Mouse (Mus musculus): ENCODE measurements around the gene Pecam1. TPM values are rescaled to one million over a fixed set of nuclear protein-coding genes. Genes with fewer than 3 reads are reported as not detected.
A peak's percentile ranks its signal among the peaks of the same experiment; 100 is the strongest.

The Pecam1 gene
- total RNA-seq, 2 experiments from 2014 or later, result 214 to 220 TPM

DNA sequence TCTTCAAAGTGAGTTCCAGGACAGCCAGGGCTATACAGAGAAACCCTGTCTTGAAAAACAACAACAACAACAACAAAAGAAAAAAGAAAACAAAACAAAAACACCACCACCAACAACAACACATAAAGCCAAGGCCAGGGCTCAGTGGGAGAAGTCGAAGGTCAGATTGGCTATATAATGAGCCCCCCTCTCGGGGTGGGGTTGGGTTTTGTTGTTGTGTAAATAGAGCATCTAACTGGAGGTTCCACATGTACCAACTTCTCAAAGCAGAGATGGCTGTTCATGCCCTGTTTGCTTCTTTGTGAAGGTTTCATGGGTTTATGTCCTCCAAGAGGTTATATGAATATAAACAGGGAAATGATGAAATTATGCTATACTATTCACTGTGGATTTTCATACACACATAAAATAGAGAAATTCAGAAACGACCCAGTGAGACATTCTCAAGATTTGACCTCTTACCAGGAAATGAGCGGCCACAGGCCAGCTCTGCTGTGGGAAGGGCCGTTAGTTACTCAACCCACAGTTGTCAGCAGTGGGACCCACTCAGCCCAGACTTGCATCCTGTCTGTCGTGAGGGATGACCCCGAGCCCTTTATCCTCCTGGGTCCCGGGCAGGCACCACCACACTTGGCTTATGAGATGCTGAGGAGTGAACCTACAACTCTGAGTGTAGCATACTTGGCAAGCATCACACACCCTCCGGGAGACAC, 45.9 kb downstream of the Pecam1 start:
- intact Hi-C loops (cut with DNase I), result loop anchor here (5.0 kb wide), 1 partner anchor 33 kb away; no protein-coding TSS in a partner anchor
- no peak for DNase-seq

- DNase-seq, result no peak
- intact Hi-C loops (cut with DNase I), result loop anchor here (5.0 kb wide), 1 partner anchor 33 kb away; no protein-coding TSS in a partner anchor
Measured at GRCm38 (mm10) chr11:106703931-106704330, 46.5 kb downstream of the Pecam1 start.

DNA sequence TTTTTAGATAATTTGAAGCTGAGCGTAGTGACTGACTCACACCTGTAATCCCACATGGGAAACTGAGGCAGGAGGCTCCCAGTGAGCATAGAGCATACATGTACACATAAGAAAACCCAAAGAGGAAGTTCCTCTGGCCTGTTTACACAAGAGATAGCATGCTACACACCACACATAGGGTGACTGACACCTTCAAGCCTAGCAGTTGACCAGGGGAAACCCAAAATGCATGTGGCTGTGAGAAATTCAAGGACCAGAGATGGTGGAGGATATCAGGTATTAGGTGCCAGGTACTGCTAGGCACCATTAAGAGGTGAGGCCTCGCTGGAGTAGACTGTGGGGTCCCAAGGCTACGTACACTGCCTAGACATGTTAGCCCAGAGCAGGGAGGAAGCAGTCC, 47.8 kb downstream of the Pecam1 start:
- intact Hi-C loops (cut with DNase I), result loop anchor here (5.0 kb wide), 1 partner anchor 35 kb away; no protein-coding TSS in a partner anchor
- no peak for DNase-seq

DNA sequence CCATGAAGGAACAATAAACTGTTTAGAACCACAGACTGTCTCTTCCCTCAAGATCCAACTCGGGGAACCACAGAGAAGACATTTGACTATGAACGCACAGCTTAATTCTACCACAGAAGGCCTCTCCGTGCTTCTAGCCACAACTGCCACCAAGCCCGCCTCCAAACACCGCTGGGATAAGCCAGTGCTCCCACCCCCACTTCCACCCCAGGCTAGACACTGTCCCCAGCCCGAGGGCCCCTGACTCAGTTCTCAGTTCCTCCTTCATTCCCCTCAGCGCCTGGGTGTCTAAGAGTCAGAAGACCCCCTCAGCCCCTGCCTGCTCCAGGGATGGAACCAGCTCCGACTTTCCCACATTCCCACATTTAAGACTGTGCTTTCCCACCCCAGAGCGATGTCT, 48.8 kb downstream of the Pecam1 start:
- intact Hi-C loops (cut with DNase I), result loop anchor here (5.0 kb wide), 1 partner anchor 36 kb away; no protein-coding TSS in a partner anchor
- no peak for DNase-seq

DNA sequence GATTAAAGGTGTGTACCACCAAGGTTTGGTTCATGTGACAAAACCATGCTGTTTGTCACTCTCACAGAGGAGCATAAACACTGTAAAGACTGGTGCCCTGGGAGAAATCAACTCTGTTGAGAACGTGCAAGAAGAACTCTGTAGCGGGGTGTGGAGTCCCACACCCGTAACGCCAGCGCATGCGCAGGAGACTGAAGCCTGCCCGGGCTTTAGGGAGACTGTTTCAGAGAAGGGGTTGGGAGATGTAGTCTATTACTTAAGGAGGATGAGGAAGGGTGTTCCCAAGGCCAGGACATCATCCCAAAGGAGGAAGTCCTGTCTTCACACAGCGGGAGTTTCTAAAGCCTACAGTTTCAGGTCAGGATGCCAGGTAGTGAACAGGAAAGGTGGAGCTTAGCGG, 51.3 kb downstream of the Pecam1 start:
- DNase-seq, result no peak
- intact Hi-C loops (cut with DNase I), result no loop called here

GRCm38 (mm10) chr11:106698289-106698688, 52.1 kb downstream of the Pecam1 start:
- no peak for DNase-seq
- intact Hi-C loops (cut with DNase I), result no loop called here

- DNase-seq, result no peak
- intact Hi-C loops (cut with DNase I), result no loop called here
Measured at GRCm38 (mm10) chr11:106695917-106696316, 54.5 kb downstream of the Pecam1 start.

DNA sequence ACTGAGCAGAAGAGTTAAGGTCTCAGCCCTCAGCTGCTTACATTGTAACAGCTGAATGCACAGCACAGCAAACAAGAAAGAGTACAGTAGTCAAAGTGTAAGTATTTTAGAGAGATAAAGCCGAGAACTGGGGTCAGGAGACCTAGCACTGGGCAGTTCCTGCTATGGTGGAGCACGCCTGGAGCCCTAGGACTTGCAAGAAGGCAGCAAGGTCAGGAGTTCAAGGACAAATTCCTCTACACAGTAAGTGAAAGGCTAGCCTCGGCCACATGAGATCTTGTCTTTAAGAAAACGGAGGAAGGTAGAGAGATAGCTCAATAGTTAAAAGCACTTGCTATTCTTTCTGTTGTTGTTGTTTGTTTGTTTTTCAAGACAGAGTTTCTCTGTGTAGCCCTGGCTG, 57.5 kb downstream of the Pecam1 start:
- intact Hi-C loops (cut with DNase I), result no loop called here

DNA sequence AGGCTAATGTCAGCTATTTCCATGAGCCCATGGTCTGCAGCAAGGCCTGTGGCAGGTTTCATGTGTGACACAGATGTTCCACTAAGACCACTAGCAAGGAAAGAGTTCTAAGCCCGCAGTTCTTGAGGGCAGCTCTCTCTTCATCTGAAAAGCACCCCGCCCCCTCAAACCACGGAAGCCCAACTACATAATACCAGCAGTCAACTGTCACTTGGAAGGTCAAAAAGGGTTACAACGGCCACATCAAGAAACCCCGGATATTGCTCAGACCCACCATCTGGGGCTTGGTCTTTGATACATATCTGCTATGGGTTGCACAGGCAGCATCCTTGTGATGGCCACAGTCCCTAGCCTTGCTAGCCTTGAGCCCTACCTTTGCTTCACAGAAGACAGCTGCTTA, 62.1 kb downstream of the Pecam1 start:
- intact Hi-C loops (cut with DNase I), result no loop called here
- no peak for DNase-seq

More for the DNA sequence above, 57.5 kb downstream of the Pecam1 start:
- DNase-seq, result no peak

- intact Hi-C loops (cut with DNase I), result no loop called here
Measured at GRCm38 (mm10) chr11:106687293-106687692, 63.1 kb downstream of the Pecam1 start.

GRCm38 (mm10) chr11:106684027-106684426, 66.4 kb downstream of the Pecam1 start:
- intact Hi-C loops (cut with DNase I), result no loop called here

More at GRCm38 (mm10) chr11:106687293-106687692, 63.1 kb downstream of the Pecam1 start:
- no peak for DNase-seq

GRCm38 (mm10) chr11:106683345-106683744, 67.1 kb downstream of the Pecam1 start:
- no peak for DNase-seq
- intact Hi-C loops (cut with DNase I), result no loop called here

More at GRCm38 (mm10) chr11:106684027-106684426, 66.4 kb downstream of the Pecam1 start:
- DNase-seq, result no peak

DNA sequence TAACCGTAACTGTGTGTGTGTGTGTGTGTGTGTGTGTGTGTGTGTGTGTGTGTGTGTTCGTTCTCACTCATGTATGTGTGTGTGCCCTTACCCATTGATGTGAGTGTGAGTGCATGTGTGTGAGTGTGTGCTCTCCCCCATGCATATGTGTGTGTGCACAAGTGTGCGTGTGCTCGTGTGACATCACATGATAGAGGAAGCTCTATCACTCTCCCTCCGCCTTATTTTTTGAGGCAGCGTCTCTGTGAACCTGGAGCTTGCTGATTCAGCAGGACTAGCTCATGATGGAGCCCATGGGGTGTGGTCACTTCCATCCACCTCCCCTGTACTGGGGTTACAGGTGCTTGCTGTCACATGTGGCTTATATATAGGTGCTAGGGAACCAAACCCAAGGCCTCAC, 69.3 kb downstream of the Pecam1 start:
- no peak for DNase-seq
- intact Hi-C loops (cut with DNase I), result no loop called here

DNA sequence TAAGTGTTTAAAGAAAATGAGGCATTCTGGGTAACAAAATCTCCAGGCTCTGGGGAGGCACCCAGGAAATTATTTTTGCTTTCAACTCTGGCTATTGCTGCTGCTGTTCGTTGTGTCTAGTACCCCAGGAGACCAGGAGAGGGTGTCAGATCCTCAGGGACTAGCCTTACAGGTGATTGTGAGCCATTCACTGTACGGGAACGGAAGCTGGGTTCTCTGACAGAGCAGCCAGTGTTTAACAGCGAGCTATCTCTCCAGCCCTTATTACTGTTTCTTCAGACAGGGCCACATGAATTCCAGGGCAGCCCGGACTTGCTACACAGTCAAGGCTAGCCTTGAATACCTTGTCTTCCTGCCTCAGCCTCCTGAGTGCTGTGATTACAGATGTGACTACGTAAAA, 70.6 kb downstream of the Pecam1 start:
- intact Hi-C loops (cut with DNase I), result loop anchor here (1.0 to 2.0 kb wide), 2 partner anchors 31 to 62 kb away; no protein-coding TSS in a partner anchor
- DNase-seq, result peak; percentile 43 to 63

- intact Hi-C loops (cut with DNase I), result loop anchor here (2.0 kb wide), 1 partner anchor 29 kb away; no protein-coding TSS in a partner anchor
- peak; percentile 97 for DNase-seq
Measured at GRCm38 (mm10) chr11:106677910-106678591, 72.4 kb downstream of the Pecam1 start.

DNA sequence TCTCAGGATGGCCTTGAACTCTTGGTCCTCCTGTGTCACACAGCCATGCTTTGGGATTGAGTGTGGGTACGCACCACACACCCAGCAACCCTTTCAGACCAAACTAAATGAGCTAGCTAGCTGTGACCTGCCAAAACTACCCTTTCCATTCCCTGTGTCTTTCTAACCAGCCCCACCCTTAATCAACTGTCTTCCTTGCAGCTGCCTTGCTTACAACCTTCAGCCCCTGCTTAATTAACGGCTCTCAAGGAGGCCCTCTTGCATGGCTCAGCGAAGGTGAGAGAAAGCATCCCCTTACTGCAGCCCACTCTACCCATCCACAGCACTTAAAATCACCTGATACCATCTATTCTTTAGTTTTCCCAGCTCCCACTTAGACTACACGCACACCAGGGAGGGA, 73.1 kb downstream of the Pecam1 start:
- DNase-seq, result no peak
- intact Hi-C loops (cut with DNase I), result no loop called here

GRCm38 (mm10) chr11:106675875-106676274, 74.6 kb downstream of the Pecam1 start:
- intact Hi-C loops (cut with DNase I), result loop anchor here (2.0 kb wide), 1 partner anchor 17 kb away; no protein-coding TSS in a partner anchor
- no peak for DNase-seq

GRCm38 (mm10) chr11:106675201-106675726, 75.2 kb downstream of the Pecam1 start:
- intact Hi-C loops (cut with DNase I), result loop anchor here (2.0 kb wide), 1 partner anchor 16 kb away; no protein-coding TSS in a partner anchor
- DNase-seq, result peak; percentile 82 to 83

DNA sequence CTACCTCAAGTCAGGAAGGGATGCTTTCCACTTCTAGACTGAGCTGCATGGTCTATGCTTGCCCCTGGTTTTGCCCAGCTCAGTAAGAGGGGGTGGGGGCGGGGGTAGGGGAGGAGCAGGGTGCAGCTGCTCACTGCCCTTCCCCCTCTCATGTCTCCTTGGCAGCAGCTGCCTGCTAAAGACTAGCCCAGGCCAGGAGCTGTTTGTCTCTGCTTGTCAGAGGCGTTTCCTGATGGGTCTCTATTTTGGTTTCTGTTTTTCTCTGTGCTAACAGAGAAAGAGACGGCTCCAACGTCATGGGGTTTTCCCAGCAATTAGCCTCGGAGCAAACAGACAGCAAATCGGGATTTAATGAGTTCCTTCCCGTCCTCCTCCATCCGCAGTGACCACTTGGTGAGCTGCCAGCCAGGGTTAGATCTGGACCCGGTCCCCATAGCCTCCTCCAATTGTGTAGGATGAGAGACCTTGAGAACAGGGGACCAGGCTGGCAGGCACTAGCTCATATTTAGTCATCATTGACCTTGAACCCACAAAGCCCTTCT, 75.7 kb downstream of the Pecam1 start:
- intact Hi-C loops (cut with DNase I), result loop anchor here (2.0 kb wide), 1 partner anchor 16 kb away; no protein-coding TSS in a partner anchor

GRCm38 (mm10) chr11:106673727-106674611, 76.5 kb downstream of the Pecam1 start:
- intact Hi-C loops (cut with DNase I), result loop anchor here (2.0 kb wide), 1 partner anchor 15 kb away; no protein-coding TSS in a partner anchor

More for the DNA sequence above, 75.7 kb downstream of the Pecam1 start:
- peak; percentile 89 to 90 for DNase-seq

More at GRCm38 (mm10) chr11:106673727-106674611, 76.5 kb downstream of the Pecam1 start:
- DNase-seq, result peak in 1 of 2 experiments; percentile 42

Measured in heart, postnatal 10 days (tissue).